Mouse (Mus musculus): ENCODE data around the gene Spata1.

Spata1 gene

DNA sequence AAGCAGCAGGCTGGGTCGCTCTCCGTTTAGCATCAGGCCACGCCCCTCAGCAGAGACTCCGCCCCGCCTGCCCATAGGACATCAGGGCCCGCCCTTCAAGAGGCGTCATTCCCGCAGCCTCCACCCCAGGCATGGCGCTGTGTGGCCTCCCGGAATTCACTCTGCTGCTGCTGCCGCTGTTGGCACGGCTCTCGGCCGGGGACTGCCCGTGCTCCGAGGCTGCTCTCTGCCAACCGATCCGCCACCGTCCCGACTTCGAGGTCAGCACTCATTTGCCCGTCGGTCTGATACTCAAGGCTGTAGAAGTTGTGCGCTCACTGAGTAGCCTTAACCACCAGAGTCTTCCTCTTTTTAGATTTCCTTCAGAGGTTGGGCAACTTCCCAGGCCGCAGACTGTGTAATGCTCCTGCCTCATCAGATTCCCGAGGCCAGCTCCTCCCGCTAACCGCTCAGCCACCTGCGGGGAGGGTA is 49.1 kb downstream of the Spata1 start:
- DNase-seq, result peak; percentile 91

DNA sequence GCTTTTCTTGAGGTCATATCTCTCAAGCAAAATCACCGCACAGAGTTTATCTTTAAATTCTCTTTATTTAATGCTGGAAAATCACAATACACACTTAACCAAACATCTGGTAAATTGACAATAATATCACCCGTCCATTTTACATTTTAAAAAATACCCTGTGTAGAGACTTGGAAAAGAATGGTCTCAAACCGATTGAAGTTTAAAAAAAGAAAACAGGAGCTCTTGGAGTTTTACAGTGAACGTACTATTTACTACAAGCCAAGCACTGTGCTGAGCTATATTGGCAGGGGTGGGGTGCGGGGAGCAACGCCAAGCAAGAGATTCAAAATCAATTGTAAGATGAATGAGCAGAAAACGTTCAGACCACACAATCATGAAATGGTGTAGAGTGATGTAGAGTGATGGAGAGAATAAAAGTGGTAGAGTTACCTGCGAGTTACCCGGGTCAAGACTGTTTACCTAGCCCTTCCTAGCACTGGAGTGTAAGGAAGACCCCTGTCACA is 49.8 kb downstream of the Spata1 start, which contains the start of gene Ctbs:
Gene Ctbs, plus strand, starts transcription at position 51 of the 506 bp plus-strand sequence.
- no peak for DNase-seq

DNA sequence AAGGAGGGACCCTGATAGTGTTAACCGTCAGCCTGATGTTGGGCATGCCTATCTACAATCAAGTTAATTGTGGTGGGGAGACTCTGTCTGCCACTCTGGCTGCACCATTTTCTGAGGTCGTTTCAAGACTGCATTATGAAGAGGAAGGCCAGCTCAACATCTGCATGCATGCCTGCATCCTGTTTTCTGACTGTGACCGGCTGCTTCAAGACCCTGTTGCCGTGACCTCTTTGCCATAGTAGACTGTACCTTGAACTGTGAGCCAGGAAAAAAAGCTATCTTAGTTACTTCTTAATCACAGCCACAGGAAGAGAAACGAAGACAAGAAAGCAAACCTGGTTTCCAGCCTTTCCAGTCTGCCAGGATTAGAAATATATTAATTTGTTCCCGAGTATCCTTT is 50.6 kb downstream of the Spata1 start:
- DNase-seq, result no peak

DNA sequence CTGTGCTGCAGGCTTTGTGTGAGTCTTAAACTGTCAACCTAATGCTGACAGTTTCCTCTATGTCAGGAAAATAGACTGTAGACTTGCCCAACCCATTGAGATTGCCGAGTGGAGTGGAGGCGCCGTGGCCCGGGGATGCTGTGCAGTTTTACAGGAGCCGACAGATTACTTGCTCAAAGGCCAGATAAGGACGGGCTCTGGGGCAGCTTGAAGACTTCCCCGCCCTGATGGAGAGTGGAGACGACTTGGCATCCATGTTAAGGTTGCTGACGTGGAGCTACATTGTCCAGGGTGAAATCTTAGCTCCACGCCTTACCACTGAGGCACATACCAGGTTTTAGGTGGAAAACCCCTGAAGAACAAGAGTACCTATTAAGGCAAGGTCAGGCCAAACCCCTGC is 51.2 kb downstream of the Spata1 start:
- DNase-seq, result no peak

DNA sequence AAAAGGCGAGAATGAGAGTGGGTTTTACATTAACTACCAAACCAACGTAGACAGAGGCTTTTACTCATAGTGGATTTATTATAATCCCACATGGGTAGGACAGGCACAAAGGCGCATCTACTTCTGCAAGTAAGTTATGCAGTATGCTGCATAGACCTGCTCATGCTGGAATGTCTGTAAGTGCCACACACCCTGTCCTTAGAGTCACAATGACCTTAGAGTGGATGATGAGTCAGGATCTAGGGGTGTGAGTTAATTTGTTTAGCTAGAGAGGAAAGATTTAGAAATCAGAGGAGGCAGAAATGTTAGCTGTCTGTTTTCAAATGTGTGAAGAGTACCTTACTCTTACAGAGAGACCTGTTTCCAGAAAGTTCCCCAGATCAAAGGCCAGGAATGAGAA is 52.0 kb downstream of the Spata1 start:
- DNase-seq, result no peak

DNA sequence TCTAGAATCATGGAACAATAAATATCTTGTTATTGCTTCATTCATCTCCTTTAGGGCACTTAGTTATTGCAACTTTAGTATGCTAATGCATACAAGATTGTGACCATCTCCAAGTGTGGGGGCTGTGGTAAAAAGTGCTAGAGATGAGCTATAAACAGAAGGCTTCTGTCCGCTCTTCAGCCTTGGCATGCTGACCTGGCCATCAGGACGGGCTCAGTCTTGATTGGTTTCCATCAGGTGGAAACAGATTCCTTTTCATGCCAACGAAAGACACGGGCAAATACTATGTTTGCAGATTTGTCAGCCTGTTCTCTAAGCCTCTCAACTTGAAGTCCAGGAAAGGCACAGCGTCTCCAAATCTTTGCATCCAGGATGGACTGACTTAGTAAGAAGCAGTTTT is 52.4 kb downstream of the Spata1 start:
- DNase-seq, result no peak

DNA sequence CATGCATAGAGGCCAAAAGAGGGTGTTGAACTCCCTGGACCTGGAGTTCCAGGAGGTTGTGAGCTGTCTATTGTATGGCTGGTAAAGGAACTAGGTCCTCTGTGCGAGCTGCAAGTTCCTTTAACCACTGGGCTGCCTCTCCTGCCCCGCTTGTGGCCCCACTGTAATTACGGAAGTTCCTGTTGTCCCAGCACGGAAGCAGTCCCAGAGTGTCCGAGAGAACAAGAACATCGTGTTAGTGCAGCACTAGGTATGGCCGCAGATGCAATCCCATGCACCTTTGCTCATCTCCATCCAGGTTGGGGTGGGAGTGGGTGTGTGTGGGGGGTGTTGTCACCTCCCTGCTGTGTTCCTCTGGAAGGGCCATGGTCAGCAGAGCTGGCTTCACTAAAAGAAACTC is 54.7 kb downstream of the Spata1 start:
- no peak for DNase-seq

DNA sequence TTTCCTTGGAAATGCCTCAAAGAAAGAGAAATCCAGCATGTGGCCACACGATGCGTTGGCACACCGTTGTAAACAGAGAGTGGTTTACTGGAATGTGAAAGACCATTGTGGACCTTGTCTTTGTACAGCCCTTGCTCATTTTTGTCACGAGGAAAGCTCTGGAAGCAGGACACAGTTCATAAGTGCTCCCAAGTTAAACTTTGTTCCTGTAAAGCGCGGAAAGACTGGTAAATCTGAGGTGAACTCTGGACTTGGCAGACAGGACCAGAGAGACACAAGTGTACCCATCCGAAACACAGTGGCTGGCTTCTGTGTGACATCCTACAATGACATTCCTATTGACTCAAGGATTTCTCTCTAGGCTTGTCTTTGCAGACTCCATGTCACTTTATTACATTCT is 56.2 kb downstream of the Spata1 start:
- DNase-seq, result no peak

DNA sequence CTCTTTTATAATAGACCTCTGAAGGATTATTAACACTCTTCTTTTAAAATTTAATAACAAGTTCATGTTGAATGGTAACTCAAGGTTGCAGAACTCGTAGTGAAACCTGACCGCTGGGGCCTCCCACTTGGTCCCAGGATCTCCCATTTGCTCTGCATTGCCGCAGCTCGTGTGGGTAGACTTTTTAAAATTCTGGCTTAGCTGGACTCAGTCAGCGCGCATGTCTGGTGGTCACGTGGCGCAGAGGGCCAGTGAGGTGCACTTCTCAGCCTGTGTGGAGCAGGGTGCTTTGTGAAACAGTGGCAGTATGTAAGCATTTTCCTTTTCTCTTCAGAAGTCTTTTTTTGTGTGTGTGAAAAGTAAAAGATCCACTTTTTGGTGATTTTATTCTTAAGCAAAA is 56.6 kb downstream of the Spata1 start:
- no peak for DNase-seq

DNA sequence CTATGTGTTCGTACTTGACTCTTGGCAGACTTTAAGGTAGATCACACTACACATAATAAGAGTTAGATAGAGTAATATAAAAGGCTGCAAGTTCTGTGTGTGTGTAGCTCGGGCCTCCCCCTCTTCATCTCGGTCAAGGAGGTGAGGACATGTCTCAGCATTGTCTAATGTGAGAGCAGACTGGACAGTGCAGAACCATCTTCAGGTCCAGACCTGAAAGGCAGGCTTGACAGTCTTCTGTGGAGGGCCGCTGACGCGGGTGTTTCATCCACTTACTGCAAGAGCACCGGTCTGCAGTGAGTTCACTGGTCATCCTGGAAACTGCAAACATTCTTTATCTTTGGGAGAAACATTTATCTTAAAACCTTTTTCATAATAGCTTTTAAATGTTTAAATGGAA is 57.1 kb downstream of the Spata1 start:
- DNase-seq, result no peak

DNA sequence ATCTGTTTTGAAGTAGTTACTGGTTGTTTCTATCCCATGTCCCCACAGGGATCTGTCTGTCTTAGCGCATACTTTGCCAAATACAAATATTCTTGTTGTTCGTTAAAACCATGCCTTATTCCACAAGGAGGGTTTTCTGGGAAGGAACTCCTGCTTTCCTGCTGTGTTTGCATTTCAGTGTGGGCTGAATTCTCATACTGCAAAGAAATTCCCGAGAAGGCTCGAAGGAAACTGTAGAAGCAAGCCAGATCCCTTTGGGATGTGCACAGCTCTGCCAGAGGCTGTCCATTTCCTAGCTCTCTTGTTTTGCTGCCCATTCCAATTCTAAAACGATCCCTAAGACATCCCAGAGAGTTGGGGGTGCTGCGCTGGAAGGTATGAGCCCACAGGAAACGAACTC is 59.1 kb downstream of the Spata1 start:
- no peak for DNase-seq

DNA sequence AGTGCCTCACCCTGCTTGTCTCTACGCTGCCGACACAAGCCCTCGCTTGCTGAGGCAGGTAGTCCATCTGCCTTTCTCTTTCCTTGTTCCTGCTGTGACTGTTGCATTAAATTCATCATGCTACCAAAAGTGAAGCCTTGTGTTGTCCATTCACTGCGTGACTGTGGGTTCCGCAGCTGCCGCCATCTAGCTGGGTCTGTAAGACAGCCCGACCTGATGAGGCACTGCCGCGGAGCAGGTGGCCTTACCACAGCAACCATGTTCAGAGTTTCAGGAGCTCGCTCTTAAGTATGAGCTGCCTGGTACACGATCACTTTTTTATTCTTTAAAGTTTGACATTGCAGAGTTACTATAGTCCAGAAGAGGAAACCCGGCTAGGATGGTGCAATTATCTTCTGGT is 59.5 kb downstream of the Spata1 start:
- DNase-seq, result no peak

DNA sequence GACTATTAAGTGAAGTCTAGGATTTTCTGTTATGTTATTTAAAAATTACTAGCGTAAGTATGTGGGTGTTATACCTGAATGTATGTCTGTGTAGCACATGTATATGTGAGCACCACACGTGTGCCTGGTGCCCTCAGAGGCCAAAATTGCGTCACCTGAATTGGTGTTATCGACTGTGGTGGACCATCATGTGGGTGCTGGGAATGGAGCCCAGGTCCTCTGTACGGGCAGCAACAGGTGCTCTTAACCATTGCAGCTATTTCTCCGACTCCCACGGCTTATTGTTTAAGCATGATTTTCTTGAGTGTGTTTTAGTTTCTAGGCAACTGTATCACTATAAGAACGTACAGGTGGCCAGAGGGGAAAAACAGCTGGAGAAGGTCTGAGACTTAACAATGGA is 63.4 kb downstream of the Spata1 start:
- no peak for DNase-seq

DNA sequence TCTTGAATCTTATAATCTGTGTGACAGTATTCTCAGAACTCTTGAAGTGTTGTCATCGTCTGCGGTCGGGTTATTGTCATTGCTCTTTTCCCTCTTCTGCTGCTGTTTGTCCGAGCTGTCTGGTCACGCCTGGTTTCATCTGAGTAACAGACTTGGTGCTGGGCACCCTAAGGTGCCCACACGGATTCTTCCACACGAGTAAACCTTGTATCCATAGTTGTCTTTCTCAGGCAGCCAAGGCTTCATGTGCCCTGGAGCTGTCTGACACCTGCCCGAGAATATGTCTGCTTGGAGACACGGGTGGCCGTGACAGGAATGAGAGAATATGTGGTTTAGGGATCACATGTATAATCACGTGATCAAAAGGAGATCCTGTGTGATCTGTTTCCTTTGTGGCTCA is 64.0 kb downstream of the Spata1 start:
- DNase-seq, result peak; percentile 1

DNA sequence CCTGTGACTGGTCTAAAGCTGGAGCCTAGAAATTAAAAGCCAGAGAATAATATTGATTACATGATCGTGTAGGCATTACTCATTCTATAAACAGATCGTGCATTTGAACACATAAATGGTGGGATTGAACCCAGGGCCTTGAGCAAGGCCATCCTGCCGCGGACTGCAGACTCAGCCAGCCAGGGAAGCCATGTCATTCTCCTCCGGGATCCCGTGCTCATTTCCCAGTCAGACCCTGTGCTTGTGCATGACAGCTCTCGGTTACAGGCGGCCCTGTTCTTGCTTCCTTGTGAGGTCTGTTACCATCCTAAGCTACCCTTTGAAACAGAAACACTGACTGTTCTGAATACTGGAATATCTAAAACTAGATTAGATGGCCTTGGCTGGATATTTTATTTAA is 64.9 kb downstream of the Spata1 start:
- peak; percentile 2 for DNase-seq

DNA sequence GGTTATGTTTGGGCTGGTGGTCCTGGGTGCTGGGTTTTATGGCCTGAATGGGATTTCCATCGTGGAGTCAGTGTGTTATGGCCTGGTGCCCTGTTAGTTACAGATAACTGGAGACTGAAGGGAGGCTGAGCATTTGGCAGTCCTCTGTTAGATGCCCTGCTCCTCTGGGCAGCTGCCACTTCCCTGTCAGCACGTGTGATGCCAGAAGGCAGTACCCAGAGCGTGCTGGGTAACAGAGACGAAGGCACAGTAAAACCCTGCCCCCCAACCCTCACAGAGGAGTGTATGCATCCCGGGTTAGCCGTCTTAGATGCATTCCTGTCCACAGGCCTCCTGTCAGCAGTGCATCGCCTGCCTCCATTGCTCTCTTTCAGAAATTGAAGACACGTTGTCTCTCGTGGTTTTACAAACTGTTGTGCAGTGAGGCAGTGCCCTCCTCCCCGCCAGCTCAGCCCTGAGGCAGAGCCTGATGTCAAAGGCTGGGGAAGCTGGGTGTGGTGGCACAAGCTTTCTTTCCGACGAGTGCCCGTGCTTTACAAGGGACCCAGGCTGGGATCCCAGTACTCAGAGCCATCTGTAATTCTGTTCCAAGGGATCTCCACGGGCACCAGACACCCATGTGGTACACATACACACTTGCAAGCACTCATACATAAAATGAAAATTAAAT is 65.7 kb downstream of the Spata1 start:
- peak; percentile 2 for DNase-seq

DNA sequence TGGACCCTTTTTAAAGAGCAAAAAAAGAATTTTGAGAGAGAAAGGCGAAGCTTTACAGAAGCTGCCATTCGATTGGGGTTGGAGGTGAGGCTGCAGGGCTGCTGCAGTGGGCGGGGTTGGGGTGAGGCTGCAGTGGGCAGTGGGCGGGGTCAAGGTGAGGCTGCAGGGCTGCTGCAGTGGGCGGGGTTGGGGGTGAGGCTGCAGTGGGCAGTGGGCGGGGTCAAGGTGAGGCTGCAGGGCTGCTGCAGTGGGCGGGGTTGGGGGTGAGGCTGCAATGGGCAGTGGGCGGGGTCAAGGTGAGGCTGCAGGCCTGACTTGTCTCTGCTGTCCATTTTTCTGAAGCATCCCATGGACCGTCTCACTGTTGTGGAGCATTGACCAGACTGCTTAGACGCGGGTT is 66.5 kb downstream of the Spata1 start:
- DNase-seq, result peak; percentile 3

DNA sequence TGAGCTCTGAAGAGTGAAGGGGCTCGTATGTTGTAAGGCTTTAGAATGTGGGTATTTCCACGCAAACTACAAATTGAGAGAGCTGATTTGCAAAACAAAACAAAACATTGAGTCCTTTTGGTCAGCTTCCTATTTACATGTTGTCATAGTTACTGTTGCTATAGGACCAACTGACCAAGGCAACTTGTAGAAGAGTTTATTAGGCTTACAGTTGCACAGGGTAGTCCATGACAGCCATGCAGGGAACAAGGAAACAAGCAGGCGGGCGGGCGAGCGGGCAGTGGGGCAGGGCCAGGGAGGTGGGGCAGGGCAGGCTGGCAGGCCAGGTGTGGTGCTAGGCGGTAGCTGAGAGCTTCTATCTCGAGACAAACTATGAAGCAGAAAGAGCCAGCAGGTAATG is 73.1 kb downstream of the Spata1 start:
- DNase-seq, result peak; percentile 6

DNA sequence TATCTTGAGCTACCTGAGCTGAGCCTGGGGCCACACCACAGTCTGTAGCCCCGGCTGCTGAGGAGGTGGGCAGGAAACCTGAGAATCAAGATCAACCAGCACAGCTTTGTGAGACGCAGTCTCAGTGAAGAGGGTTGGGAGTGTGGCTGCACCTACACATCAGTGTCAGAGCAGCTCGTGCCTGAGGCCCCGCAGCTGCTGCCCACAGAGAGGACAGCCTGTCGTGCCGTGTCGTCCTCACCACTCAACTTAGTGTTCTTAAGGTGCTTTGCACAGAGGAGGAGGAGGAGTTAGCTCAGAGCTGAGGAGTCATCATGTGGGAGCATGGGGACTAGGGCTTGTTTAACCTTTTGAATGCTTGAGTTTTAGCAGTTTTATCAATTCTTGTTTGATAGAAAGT is 73.7 kb downstream of the Spata1 start:
- peak; percentile 3 for DNase-seq

DNA sequence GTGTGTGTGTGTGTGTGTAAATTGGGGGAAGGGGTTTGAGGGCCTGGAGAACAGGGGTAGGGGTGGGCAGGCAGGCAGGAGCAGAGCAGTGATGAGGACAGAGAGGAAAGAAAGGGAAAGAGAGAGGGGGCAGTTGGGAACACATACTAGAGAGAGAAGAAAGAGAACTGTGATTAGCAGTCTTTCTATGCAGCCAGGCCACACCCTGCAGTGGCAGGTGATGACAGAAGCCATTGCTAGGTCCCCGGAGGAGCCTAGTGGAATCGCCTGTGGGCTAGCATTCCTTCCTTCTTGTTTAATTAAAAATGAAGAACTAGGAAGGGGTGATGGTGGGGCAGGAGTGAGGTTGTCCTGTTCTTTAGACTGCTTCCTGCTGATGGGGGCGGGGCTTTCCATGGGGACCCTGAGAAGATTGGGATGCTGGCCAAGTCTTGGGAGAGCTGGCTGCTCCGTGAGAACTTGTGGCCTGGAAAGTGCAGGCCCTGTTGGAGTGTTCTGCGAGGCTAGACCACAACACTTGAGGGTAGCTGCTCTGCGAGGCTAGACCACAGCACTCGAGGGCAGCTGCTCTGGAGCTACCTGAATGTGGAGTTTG is 75.2 kb downstream of the Spata1 start:
- peak; percentile 5 for DNase-seq

DNA sequence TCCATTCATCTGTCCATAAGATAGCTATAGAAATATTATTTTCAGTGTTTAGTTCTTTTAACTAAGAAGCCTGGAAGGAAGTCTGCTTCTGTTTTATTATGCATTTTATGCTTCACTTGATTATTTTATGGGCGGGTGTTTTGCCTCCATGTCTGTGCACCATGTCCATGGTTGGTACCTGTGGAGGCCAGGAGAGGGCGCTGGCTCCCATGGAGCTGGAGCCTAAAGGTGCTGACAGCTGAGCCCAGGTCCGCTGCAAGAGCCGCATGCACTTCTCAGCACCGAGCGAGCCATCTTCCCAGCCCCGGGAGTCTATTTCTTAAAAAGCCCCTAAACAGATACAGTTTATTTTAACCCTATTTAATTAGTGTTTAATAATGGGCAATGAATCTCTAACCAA is 75.8 kb downstream of the Spata1 start:
- peak; percentile 19 for DNase-seq

DNA sequence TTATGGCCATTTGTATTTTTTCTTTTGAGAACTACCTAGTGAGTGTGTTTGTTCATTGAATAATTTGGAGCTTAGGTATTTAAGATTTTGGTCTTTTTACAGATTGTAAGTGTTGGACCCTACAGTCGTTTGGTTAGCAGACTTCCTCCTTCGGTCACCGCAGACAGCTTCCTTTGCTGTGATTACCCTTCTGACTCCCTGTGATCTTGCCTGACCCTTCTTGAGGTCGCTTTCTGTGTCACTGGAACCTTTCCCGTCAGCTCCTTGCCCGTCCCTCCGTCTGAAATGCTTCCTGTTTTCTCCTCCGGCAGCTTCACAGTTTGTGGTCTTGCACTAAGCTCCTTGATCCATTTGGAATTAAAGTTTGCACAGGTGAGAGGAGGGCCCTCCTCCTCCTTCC is 77.8 kb downstream of the Spata1 start:
- peak; percentile 3 for DNase-seq

DNA sequence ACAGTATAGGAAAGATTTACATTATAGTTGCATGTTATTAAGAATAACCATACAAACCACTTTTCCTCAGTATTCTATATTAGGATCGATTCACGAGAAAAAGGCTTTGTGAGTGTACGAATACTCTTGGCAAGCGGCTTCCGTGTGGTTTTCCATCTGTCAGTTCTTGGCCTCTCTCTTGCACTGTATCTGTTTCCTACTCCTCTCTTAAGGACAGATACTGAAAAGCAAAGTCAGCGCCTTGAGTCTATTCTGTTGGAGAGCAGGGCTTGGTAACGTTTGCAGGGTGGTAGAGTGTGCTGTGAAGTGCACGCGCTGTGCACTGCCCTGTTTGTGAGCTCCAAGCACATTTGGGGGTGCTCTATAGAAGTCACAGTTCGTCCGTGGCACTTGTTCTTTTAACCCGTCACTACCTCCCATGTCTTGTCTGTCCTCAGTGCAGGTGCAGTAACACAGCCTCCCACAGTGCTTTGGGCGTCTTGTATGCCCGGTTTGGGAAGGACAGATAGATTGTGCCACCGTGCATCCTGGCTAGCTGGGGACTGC is 79.5 kb downstream of the Spata1 start:
- DNase-seq, result peak; percentile 2

DNA sequence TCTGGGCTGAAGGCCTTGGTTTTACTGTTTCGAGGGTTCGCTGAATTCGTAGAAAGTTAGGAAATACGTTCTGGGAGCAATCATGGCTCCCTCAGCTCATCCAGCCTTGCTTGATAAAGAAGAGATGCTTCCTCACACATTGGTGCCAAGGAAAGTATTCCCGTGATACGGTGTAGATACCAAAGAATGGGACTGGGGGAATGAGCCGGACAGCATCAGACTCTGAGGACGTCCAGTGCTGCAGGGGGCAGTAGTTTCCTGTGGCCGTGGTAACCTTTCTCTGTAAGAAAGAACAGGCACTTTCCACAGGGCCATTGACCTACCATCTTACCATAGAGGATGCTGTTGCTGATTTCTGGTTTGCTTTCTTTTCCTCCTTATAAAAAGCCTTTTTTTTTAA is 80.0 kb downstream of the Spata1 start:
- peak; percentile 1 for DNase-seq

DNA sequence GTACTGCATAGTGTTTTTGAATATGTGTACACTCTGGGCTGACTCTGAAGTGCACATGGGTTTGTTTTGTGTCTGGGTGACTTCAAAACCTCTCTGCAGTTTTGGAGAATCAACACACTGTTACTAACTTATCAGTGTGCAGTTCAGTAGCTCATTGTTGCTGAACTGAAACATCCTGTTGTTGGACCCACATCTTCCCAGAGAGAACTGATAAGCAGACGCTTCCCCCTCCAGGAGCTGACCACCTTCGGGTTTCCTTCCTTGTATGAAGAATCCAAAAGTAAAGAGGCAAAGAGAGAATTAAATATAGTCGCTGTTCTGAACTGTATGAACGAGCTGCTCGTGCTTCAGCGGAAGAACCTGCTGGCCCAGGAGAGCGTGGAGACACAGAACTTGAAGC is 80.7 kb downstream of the Spata1 start:
- DNase-seq, result no peak
